Mouse (Mus musculus): Measurements from ENCODE around the gene Serpina3a. TPM values are rescaled to one million over a fixed set of nuclear protein-coding genes. Genes with fewer than 3 reads are reported as not detected.

Serpina3a gene
- total and polyA plus RNA-seq, 3 experiments, result not detected

GRCm38 (mm10) chr12:104143286-104143685 lies 30.8 kb downstream of the Serpina3a start:
- TF ChIP-seq CTCF (IDR thresholded peaks at IDR 0.05) (no peak), EP300 (IDR thresholded peaks at IDR 0.05; ENCODE audit: insufficient read depth, low read depth, low read length) (no peak), POLR2A (IDR thresholded peaks at IDR 0.05; ENCODE audit: insufficient read depth, low read depth, low read length) (no peak)
- intact Hi-C loops (cut with DNase I), result no loop called here
- 11% methylated on average over 1 of the region's 1 CpGs for WGBS
- H3K4me3 ChIP-seq, result no peak overlapping the region
- no peaks in the 10 kb centered on the region; the same call in 1 of the 2 replicates for H3K4me1 ChIP-seq (ENCODE audit: control insufficient read depth, insufficient read depth, low read length)
- no peak overlapping the region for H3K27ac ChIP-seq
- H3K9ac ChIP-seq (ENCODE audit: low read depth, low read length), result no peak overlapping the region
- H3K27me3 ChIP-seq (ENCODE audit: control insufficient read depth, insufficient read depth, low read length), result no peaks in the 10 kb centered on the region
- no peaks in the 10 kb centered on the region for H3K79me2 ChIP-seq (replicated peaks; ENCODE audit: control insufficient read depth, insufficient read depth, low read length)
- no peak for DNase-seq
- no peaks in the 10 kb centered on the region for H3K36me3 ChIP-seq (ENCODE audit: control insufficient read depth, insufficient read depth, low read length)

- H3K9ac ChIP-seq (ENCODE audit: low read depth, low read length), result no peak overlapping the region
- no peaks in the 10 kb centered on the region; the same call in 1 of the 2 replicates for H3K4me1 ChIP-seq (ENCODE audit: control insufficient read depth, insufficient read depth, low read length)
- no peaks in the 10 kb centered on the region for H3K27me3 ChIP-seq (ENCODE audit: control insufficient read depth, insufficient read depth, low read length)
- TF ChIP-seq POLR2A (IDR thresholded peaks at IDR 0.05; ENCODE audit: insufficient read depth, low read depth, low read length) (no peak), EP300 (IDR thresholded peaks at IDR 0.05; ENCODE audit: insufficient read depth, low read depth, low read length) (no peak), CTCF (IDR thresholded peaks at IDR 0.05) (no peak)
- no peak overlapping the region for H3K27ac ChIP-seq
- intact Hi-C loops (cut with DNase I), result loop anchor here (5.0 kb wide), 1 partner anchor 247 kb away; no protein-coding TSS in a partner anchor
- H3K36me3 ChIP-seq (ENCODE audit: control insufficient read depth, insufficient read depth, low read length), result no peaks in the 10 kb centered on the region
- no peak overlapping the region for H3K4me3 ChIP-seq
- DNase-seq, result no peak
- no peaks in the 10 kb centered on the region for H3K79me2 ChIP-seq (replicated peaks; ENCODE audit: control insufficient read depth, insufficient read depth, low read length)
- 90% methylated on average over 2 of the region's 2 CpGs for WGBS
These were observed 33.0 kb downstream of the Serpina3a start for GRCm38 (mm10) chr12:104145571-104145970.

- Histone ChIP-seq H3K27ac (no peak overlapping the region), H3K27me3 (ENCODE audit: control insufficient read depth, insufficient read depth, low read length) (no peaks in the 10 kb centered on the region), H3K9ac (ENCODE audit: low read depth, low read length) (no peak overlapping the region), H3K4me1 (ENCODE audit: control insufficient read depth, insufficient read depth, low read length) (no peaks in the 10 kb centered on the region), H3K4me3 (no peak overlapping the region), H3K79me2 (replicated peaks; ENCODE audit: control insufficient read depth, insufficient read depth, low read length) (no peaks in the 10 kb centered on the region), H3K36me3 (ENCODE audit: control insufficient read depth, insufficient read depth, low read length) (no peaks in the 10 kb centered on the region)
- no peak for DNase-seq
- TF ChIP-seq EP300 (IDR thresholded peaks at IDR 0.05; ENCODE audit: insufficient read depth, low read depth, low read length) (no peak), CTCF (IDR thresholded peaks at IDR 0.05) (no peak), POLR2A (IDR thresholded peaks at IDR 0.05; ENCODE audit: insufficient read depth, low read depth, low read length) (no peak)
- intact Hi-C loops (cut with DNase I), result no loop called here
- WGBS, result 21% methylated on average over 2 of the region's 2 CpGs
These were observed 39.5 kb downstream of the Serpina3a start for GRCm38 (mm10) chr12:104151989-104152388.

GRCm38 (mm10) chr12:104153041-104153645 lies 40.6 kb downstream of the Serpina3a start:
- TF ChIP-seq POLR2A (IDR thresholded peaks at IDR 0.05; ENCODE audit: insufficient read depth, low read depth, low read length) (no peak), CTCF (IDR thresholded peaks at IDR 0.05) (no peak), EP300 (IDR thresholded peaks at IDR 0.05; ENCODE audit: insufficient read depth, low read depth, low read length) (no peak)
- no peak overlapping the region for H3K4me3 ChIP-seq
- H3K27ac ChIP-seq, result no peak overlapping the region
- intact Hi-C loops (cut with DNase I), result no loop called here
- no peaks in the 10 kb centered on the region for H3K27me3 ChIP-seq (ENCODE audit: control insufficient read depth, insufficient read depth, low read length)
- no peak for DNase-seq
- no peaks in the 10 kb centered on the region for H3K79me2 ChIP-seq (replicated peaks; ENCODE audit: control insufficient read depth, insufficient read depth, low read length)
- no peaks in the 10 kb centered on the region for H3K36me3 ChIP-seq (ENCODE audit: control insufficient read depth, insufficient read depth, low read length)
- WGBS, result 56% methylated on average over 3 of the region's 3 CpGs
- H3K4me1 ChIP-seq (ENCODE audit: control insufficient read depth, insufficient read depth, low read length), result no peaks in the 10 kb centered on the region
- H3K9ac ChIP-seq (ENCODE audit: low read depth, low read length), result no peak overlapping the region

- intact Hi-C loops (cut with DNase I), result no loop called here
- Histone ChIP-seq H3K79me2 (replicated peaks; ENCODE audit: control insufficient read depth, insufficient read depth, low read length) (no peaks in the 10 kb centered on the region), H3K36me3 (ENCODE audit: control insufficient read depth, insufficient read depth, low read length) (no peaks in the 10 kb centered on the region), H3K4me3 (no peak within 1 kb of the TSS), H3K27ac (no peak within 1 kb of the TSS), H3K9ac (ENCODE audit: low read depth, low read length) (no peak within 1 kb of the TSS), H3K27me3 (ENCODE audit: control insufficient read depth, insufficient read depth, low read length) (no peaks in the 10 kb centered on the region), H3K4me1 (ENCODE audit: control insufficient read depth, insufficient read depth, low read length) (no peaks in the 10 kb centered on the region)
- TF ChIP-seq CTCF (IDR thresholded peaks at IDR 0.05) (no peak), POLR2A (IDR thresholded peaks at IDR 0.05; ENCODE audit: insufficient read depth, low read depth, low read length) (no peak), EP300 (IDR thresholded peaks at IDR 0.05; ENCODE audit: insufficient read depth, low read depth, low read length) (no peak)
- 83% methylated on average over 2 of the region's 2 CpGs for WGBS
- no peak for DNase-seq
These were observed 41.1 kb downstream of the Serpina3a start, which contains the start of gene Serpina3c for GRCm38 (mm10) chr12:104153656-104154055. Gene Serpina3c, minus strand, starts transcription at chr12:104153870.

Other genes starting within 250 kb of the Serpina3a start
- not detected for gene Serpina1a, start 249.2 kb upstream of the Serpina3a start, total RNA-seq (2021)
- 2.4 TPM in 1 of 2 replicates, not detected in the other for gene Serpina1a, start 249.2 kb upstream of the Serpina3a start, polyA plus RNA-seq (2012; rRNA removed)
- not detected for gene Serpina1c, start 207.8 kb upstream of the Serpina3a start, total RNA-seq (2021)
- 0.14 and 4.2 TPM in 2 replicates for gene Serpina1c, start 207.8 kb upstream of the Serpina3a start, polyA plus RNA-seq (2012; rRNA removed)
- gene Serpina1e, start 153.7 kb upstream of the Serpina3a start, total RNA-seq (2021), result under 1 TPM in 1 of 2 experiments, not detected in 1; 0.27 TPM
- 0.23 and 0.35 TPM in 2 replicates for gene Serpina1e, start 153.7 kb upstream of the Serpina3a start, polyA plus RNA-seq (2012; rRNA removed)
- not detected for gene Serpina11, start 122.8 kb upstream of the Serpina3a start, total RNA-seq (2021)
- gene Serpina11, start 122.8 kb upstream of the Serpina3a start, polyA plus RNA-seq (2012; rRNA removed), result not detected in 2 replicates
- not detected for gene Serpina9, start 99.0 kb upstream of the Serpina3a start, total RNA-seq (2021)
- 0.62 TPM in 1 of 2 replicates, not detected in the other for gene Serpina9, start 99.0 kb upstream of the Serpina3a start, polyA plus RNA-seq (2012; rRNA removed)
- not detected for gene Serpina12, start 68.3 kb upstream of the Serpina3a start, total RNA-seq (2021)
- gene Serpina12, start 68.3 kb upstream of the Serpina3a start, polyA plus RNA-seq (2012; rRNA removed), result not detected in 2 replicates
- gene Serpina5, start 11.6 kb upstream of the Serpina3a start, total RNA-seq (2021), result not detected
- not detected in 2 replicates for gene Serpina5, start 11.6 kb upstream of the Serpina3a start, polyA plus RNA-seq (2012; rRNA removed)
- not detected for gene Serpina3b, start 15.3 kb downstream of the Serpina3a start, total RNA-seq (2021)
- gene Serpina3b, start 15.3 kb downstream of the Serpina3a start, polyA plus RNA-seq (2012; rRNA removed), result 0.06 TPM in 1 of 2 replicates, not detected in the other
- gene Serpina3c, start 41.1 kb downstream of the Serpina3a start, total RNA-seq (2021), result 1 to 10 TPM in 1 of 2 experiments, under 1 TPM in 1; 0.45 to 1.5 TPM
- 0.61 and 1.3 TPM in 2 replicates for gene Serpina3c, start 41.1 kb downstream of the Serpina3a start, polyA plus RNA-seq (2012; rRNA removed)
- gene Serpina3f, start 101.8 kb downstream of the Serpina3a start, total RNA-seq (2021), result under 1 TPM in 1 of 2 experiments, not detected in 1; 0.26 TPM
- gene Serpina3f, start 101.8 kb downstream of the Serpina3a start, polyA plus RNA-seq (2012; rRNA removed), result 0.04 TPM in 1 of 2 replicates, not detected in the other
- gene Serpina3g, start 123.5 kb downstream of the Serpina3a start, total RNA-seq (2021), result 1 to 10 TPM; 1.1 to 1.6 TPM
- gene Serpina3g, start 123.5 kb downstream of the Serpina3a start, polyA plus RNA-seq (2012; rRNA removed), result 0.59 and 2.0 TPM in 2 replicates
- gene Serpina3i, start 150.4 kb downstream of the Serpina3a start, total RNA-seq (2021), result under 1 TPM in 1 of 2 experiments, not detected in 1; 0.94 TPM
- 0.10 and 0.12 TPM in 2 replicates for gene Serpina3i, start 150.4 kb downstream of the Serpina3a start, polyA plus RNA-seq (2012; rRNA removed)
- gene Serpina3j, start 201.8 kb downstream of the Serpina3a start, total RNA-seq (2021), result not detected
- not detected in 2 replicates for gene Serpina3j, start 201.8 kb downstream of the Serpina3a start, polyA plus RNA-seq (2012; rRNA removed)
- gene Serpina3k, start 225.8 kb downstream of the Serpina3a start, total RNA-seq (2021), result under 1 TPM; 0.14 to 0.34 TPM
- gene Serpina3k, start 225.8 kb downstream of the Serpina3a start, polyA plus RNA-seq (2012; rRNA removed), result 2.3 TPM in 1 of 2 replicates, not detected in the other
- gene Serpina3m, start 225.8 kb downstream of the Serpina3a start, total RNA-seq (2021), result not detected
- gene Serpina3m, start 225.8 kb downstream of the Serpina3a start, polyA plus RNA-seq (2012; rRNA removed), result 0.12 TPM in 1 of 2 replicates, not detected in the other

All from heart, adult 2 months (tissue).